In the genomic region with DNA sequence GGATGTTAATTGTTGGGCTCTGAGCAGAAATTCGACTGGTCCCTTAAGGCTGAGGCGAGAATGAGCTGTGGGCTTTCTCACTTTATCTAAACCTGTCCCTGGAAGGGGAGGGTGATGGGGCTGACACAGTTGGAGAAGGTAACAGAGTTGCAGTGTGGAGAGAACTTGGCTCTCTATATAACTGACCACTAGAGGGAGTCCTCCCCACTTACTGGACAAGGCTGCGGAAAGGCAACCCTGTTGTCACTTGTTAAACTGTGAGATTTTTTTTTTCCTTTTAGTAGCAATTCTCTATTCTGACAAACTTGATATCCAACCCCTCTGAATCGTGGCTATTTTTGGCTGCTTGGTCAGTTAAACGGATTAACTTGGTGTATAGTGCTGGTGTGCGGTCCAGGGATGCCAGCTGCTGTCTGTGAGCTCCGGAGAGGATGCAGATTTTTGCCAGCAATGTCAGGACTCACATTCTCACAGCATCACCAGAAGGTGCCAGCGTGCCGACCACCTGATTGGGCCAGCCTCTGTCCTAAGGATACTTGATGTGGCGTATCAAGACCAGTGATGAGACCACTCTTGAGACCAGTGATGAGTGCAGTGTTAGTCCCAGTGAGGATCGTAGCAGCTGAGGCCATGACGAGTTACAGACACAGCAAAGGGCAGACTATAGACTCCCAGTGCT, we compare ENCODE assay signal across 8 mouse cellular contexts.
DNase-seq lines count a peak whose midpoint lies in the region; ATAC-seq and TF ChIP-seq lines count a peak whose summit lies in the region.

No protein-coding gene starts in this region.

- ATAC-seq in embryonic facial prominence, embryonic 13.5 days (ENCODE audit: insufficient number of reproducible peaks, insufficient read depth, low FRiP score, low TSS enrichment, low read depth) = no peak
- ATAC-seq in hindbrain, embryonic 16.5 days = peak; percentile 60

- no peaks in the 10 kb centered on the region for H3K4me1 ChIP-seq in spleen, adult 2 months (ENCODE audit: control insufficient read depth, insufficient read depth, insufficient read length)
- H3K4me1 ChIP-seq in bone marrow, adult 2 months (ENCODE audit: control insufficient read depth, insufficient read depth, low read length) = no peaks in the 10 kb centered on the region
- peaks cover 11% of the 10 kb centered on the region for H3K4me1 ChIP-seq in embryonic facial prominence, embryonic 13.5 days
- H3K4me1 ChIP-seq in hindbrain, embryonic 16.5 days (ENCODE audit: control insufficient read depth, insufficient read depth, low read depth, low read length) = peaks cover 4% of the 10 kb centered on the region

- TF ChIP-seq POLR2A in spleen, adult 2 months (IDR thresholded peaks at IDR 0.05; ENCODE audit: low read depth, low read length) = no peak
- TF ChIP-seq POLR2A in bone marrow, adult 2 months (IDR thresholded peaks at IDR 0.05; ENCODE audit: borderline replicate concordance, control insufficient read depth, low read depth, low read length) = no peak
- TF ChIP-seq POLR2A in myocyte (IDR thresholded peaks at IDR 0.05; ENCODE audit: insufficient read length, low read depth) = no peak

- no peaks in the 10 kb centered on the region for H3K79me2 ChIP-seq in myocyte (ENCODE audit: control insufficient read depth, insufficient read depth)

- no peak overlapping the region for H3K9ac ChIP-seq in embryonic facial prominence, embryonic 13.5 days
- H3K9ac ChIP-seq in hindbrain, embryonic 16.5 days (ENCODE audit: low read depth, low read length) = 0 out of 2 replicates have a peak overlapping the region, but pooled peaks have one; percentile 18

- no peaks in the 10 kb centered on the region for H3K27me3 ChIP-seq in spleen, adult 2 months (ENCODE audit: control insufficient read depth, insufficient read depth, low read length)
- H3K27me3 ChIP-seq in embryonic facial prominence, embryonic 13.5 days = no peaks in the 10 kb centered on the region
- H3K27me3 ChIP-seq in hindbrain, embryonic 16.5 days (replicated peaks; ENCODE audit: control insufficient read depth, insufficient read depth, low read length) = no peaks in the 10 kb centered on the region
- peaks cover 4% of the 10 kb centered on the region for H3K27me3 ChIP-seq in myocyte (ENCODE audit: control insufficient read depth, insufficient read depth, insufficient read length)

- no peaks in the 10 kb centered on the region for H3K36me3 ChIP-seq in spleen, adult 2 months (ENCODE audit: control insufficient read depth, insufficient read depth, low read length)
- H3K36me3 ChIP-seq in embryonic facial prominence, embryonic 13.5 days = no peaks in the 10 kb centered on the region
- no peaks in the 10 kb centered on the region for H3K36me3 ChIP-seq in hindbrain, embryonic 16.5 days (ENCODE audit: control insufficient read depth, insufficient read depth, low read length)
- no peaks in the 10 kb centered on the region for H3K36me3 ChIP-seq in myocyte (ENCODE audit: control insufficient read depth, insufficient read depth)

- WGBS in spleen, adult 2 months = 42% methylated on average over 12 of the region's 12 CpGs
- 43% methylated on average over 12 of the region's 12 CpGs for WGBS in bone marrow, adult 2 months
- 36% methylated on average over 12 of the region's 12 CpGs for WGBS in embryonic facial prominence, embryonic 13.5 days
- 29% methylated on average over 12 of the region's 12 CpGs for WGBS in hindbrain, embryonic 16.5 days

- no peak overlapping the region for H3K27ac ChIP-seq in spleen, adult 2 months (ENCODE audit: insufficient read depth, low read length)
- H3K27ac ChIP-seq in bone marrow, adult 2 months (ENCODE audit: control insufficient read depth, insufficient read depth, low read depth, low read length, poor library complexity) = no peak overlapping the region
- H3K27ac ChIP-seq in embryonic facial prominence, embryonic 13.5 days = no peak overlapping the region
- no peak overlapping the region for H3K27ac ChIP-seq in hindbrain, embryonic 16.5 days (ENCODE audit: low read depth, low read length)

- no peak overlapping the region for H3ac ChIP-seq in myocyte (ENCODE audit: control insufficient read depth, insufficient read length)

- intact Hi-C loops in left cerebral cortex, postnatal 25 days (cut with DNase I) = loop anchor here (1.0 to 10.0 kb wide), 5 partner anchors 94 to 700 kb away; no protein-coding TSS in a partner anchor

- H3K4me2 ChIP-seq in embryonic facial prominence, embryonic 13.5 days = peak overlapping the region; percentile 24
- peak overlapping the region; percentile 39; the same call in 1 of the 2 replicates for H3K4me2 ChIP-seq in hindbrain, embryonic 16.5 days (ENCODE audit: low read length)
- H3K4me2 ChIP-seq in myocyte (ENCODE audit: low read depth) = peak overlapping the region; percentile 51

- peak in 1 of 2 experiments; percentile 11 for DNase-seq in spleen, adult 2 months (ENCODE audit: low read depth in 1 of 2, low spot score in 2 of 2)
- DNase-seq in spleen, adult 18-20 months = no peak
- peak; percentile 44 to 75 for DNase-seq in left cerebral cortex, postnatal 25 days (ENCODE audit: low spot score in 2 of 2)
- DNase-seq in spleen, postnatal 4 days (ENCODE audit: low spot score in 2 of 2) = no peak

- H3K9me3 ChIP-seq in embryonic facial prominence, embryonic 13.5 days = no peaks in the 10 kb centered on the region
- H3K9me3 ChIP-seq in hindbrain, embryonic 16.5 days (ENCODE audit: control insufficient read depth, low read length) = no peaks in the 10 kb centered on the region

- TF ChIP-seq CTCF in spleen, adult 2 months (IDR thresholded peaks at IDR 0.05; ENCODE audit: extremely low read depth, insufficient read depth, insufficient read length, insufficient replicate concordance) = peak; percentile 41; the same call in 1 of the 2 replicates
- TF ChIP-seq CTCF in bone marrow, adult 2 months (IDR thresholded peaks at IDR 0.05; ENCODE audit: control insufficient read depth, insufficient read depth, low read length) = peak; percentile 53

- no peak overlapping the region for H3K4me3 ChIP-seq in spleen, adult 2 months (ENCODE audit: extremely low read depth, insufficient read depth, insufficient read length)
- peak overlapping the region; percentile 4 for H3K4me3 ChIP-seq in bone marrow, adult 2 months (replicated peaks; ENCODE audit: control insufficient read depth, low read depth, low read length)
- H3K4me3 ChIP-seq in embryonic facial prominence, embryonic 13.5 days = no peak overlapping the region
- H3K4me3 ChIP-seq in hindbrain, embryonic 16.5 days (ENCODE audit: low read length) = no peak overlapping the region
- no peak overlapping the region for H3K4me3 ChIP-seq in myocyte

TF ChIP-seq in myocyte, 11 proteins besides CTCF, POLR2A, EP300 and RAD21:
- TF ChIP-seq MYOD1 (IDR thresholded peaks at IDR 0.05; ENCODE audit: control insufficient read depth in 1 of 3, insufficient read length in 2 of 3, low read depth in 2 of 3) (peak in 2 of 3 experiments; percentile 40 to 57), MYOG (IDR thresholded peaks at IDR 0.05; ENCODE audit: control insufficient read depth in 1 of 3, insufficient read depth in 1 of 3, insufficient read length in 2 of 3, low read depth in 2 of 3) (peak in 1 of 3 experiments; percentile 37), SRF (IDR thresholded peaks at IDR 0.05; ENCODE audit: control insufficient read depth, insufficient read length, low read depth) (no peak)

Comparison
In these comparisons a context has a peak if more than half of its experiments do, and no peak if none do; other contexts are left out.
1. DNase-seq: peak in left cerebral cortex, postnatal 25 days (2 of 2); none in spleen, adult 18-20 months (0 of 2) and spleen, postnatal 4 days (0 of 2).
2. Peak in every context shown above with its lines, with median percentiles within 50 percentile points of each other: H3K4me2 ChIP-seq.